Mouse (Mus musculus): ENCODE results near the gene Ehmt1. TPM values are rescaled to one million over a fixed set of nuclear protein-coding genes. Genes with fewer than 3 reads are reported as not detected.
A peak's percentile ranks its signal among the peaks of the same experiment; 100 is the strongest.

Gene Ehmt1
- polyA plus RNA-seq, 1 experiment from 2014 or later, result 96.5 TPM

- no peaks in the 10 kb centered on the region for H3K9me3 ChIP-seq (ENCODE audit: control insufficient read depth, low read length)
- 64% methylated on average over 2 of the region's 2 CpGs for WGBS
Measured at GRCm38 (mm10) chr2:24923561-24923960, 4.1 kb upstream of the Ehmt1 start.

GRCm38 (mm10) chr2:24919839-24920175 is 393 bp upstream of the Ehmt1 start:
- Histone ChIP-seq H3K27me3 (ENCODE audit: control insufficient read depth, insufficient read depth, low read length) (no peaks in the 10 kb centered on the region), H3K4me2 (peak overlapping the region; percentile 85), H3K9me3 (ENCODE audit: control insufficient read depth, low read length) (no peaks in the 10 kb centered on the region), H3K36me3 (ENCODE audit: control insufficient read depth, insufficient read depth, low read length) (no peaks in the 10 kb centered on the region), H3K27ac (ENCODE audit: low read depth, low read length) (no peak overlapping the region), H3K4me3 (ENCODE audit: low read depth, low read length) (peak overlapping the region; percentile 95), H3K9ac (ENCODE audit: low read length) (peak overlapping the region; percentile 99), H3K4me1 (ENCODE audit: control insufficient read depth, insufficient read depth, low read length) (peaks cover 11% of the 10 kb centered on the region)
- 8% methylated on average over 8 of the region's 8 CpGs for WGBS
- DNase-seq (ENCODE audit: low spot score, missing footprints) (no peak), ATAC-seq (ENCODE audit: low FRiP score) (peak; percentile 66; the same call in 1 of the 2 replicates)

More at GRCm38 (mm10) chr2:24923561-24923960, 4.1 kb upstream of the Ehmt1 start:
- Histone ChIP-seq H3K27me3 (ENCODE audit: control insufficient read depth, insufficient read depth, low read length) (no peaks in the 10 kb centered on the region), H3K4me2 (no peak overlapping the region), H3K27ac (ENCODE audit: low read depth, low read length) (no peak overlapping the region), H3K4me1 (ENCODE audit: control insufficient read depth, insufficient read depth, low read length) (no peaks in the 10 kb centered on the region; the same call in 1 of the 2 replicates), H3K36me3 (ENCODE audit: control insufficient read depth, insufficient read depth, low read length) (no peaks in the 10 kb centered on the region), H3K4me3 (ENCODE audit: low read depth, low read length) (no peak overlapping the region), H3K9ac (ENCODE audit: low read length) (no peak overlapping the region)
- DNase-seq (ENCODE audit: low spot score, missing footprints) (peak; percentile 73), ATAC-seq (ENCODE audit: low FRiP score) (no peak)

GRCm38 (mm10) chr2:24914762-24915161 is 4.7 kb downstream of the Ehmt1 start:
- H3K4me1 ChIP-seq (ENCODE audit: control insufficient read depth, insufficient read depth, low read length), result peaks cover 11% of the 10 kb centered on the region
- H3K27me3 ChIP-seq (ENCODE audit: control insufficient read depth, insufficient read depth, low read length), result no peaks in the 10 kb centered on the region
- H3K4me2 ChIP-seq, result no peak overlapping the region
- 89% methylated on average over 3 of the region's 3 CpGs for WGBS
- no peaks in the 10 kb centered on the region for H3K9me3 ChIP-seq (ENCODE audit: control insufficient read depth, low read length)
- no peak overlapping the region for H3K4me3 ChIP-seq (ENCODE audit: low read depth, low read length)
- H3K36me3 ChIP-seq (ENCODE audit: control insufficient read depth, insufficient read depth, low read length), result no peaks in the 10 kb centered on the region
- H3K9ac ChIP-seq (ENCODE audit: low read length), result no peak overlapping the region
- H3K27ac ChIP-seq (ENCODE audit: low read depth, low read length), result no peak overlapping the region
- DNase-seq (ENCODE audit: low spot score, missing footprints) (no peak), ATAC-seq (ENCODE audit: low FRiP score) (no peak)

- Histone ChIP-seq H3K36me3 (ENCODE audit: control insufficient read depth, insufficient read depth, low read length) (no peaks in the 10 kb centered on the region), H3K9ac (ENCODE audit: low read length) (no peak overlapping the region), H3K4me3 (ENCODE audit: low read depth, low read length) (no peak overlapping the region), H3K27me3 (ENCODE audit: control insufficient read depth, insufficient read depth, low read length) (no peaks in the 10 kb centered on the region), H3K4me2 (no peak overlapping the region), H3K9me3 (ENCODE audit: control insufficient read depth, low read length) (no peaks in the 10 kb centered on the region), H3K27ac (ENCODE audit: low read depth, low read length) (no peak overlapping the region), H3K4me1 (ENCODE audit: control insufficient read depth, insufficient read depth, low read length) (peaks cover 4% of the 10 kb centered on the region)
- no peak for ATAC-seq (ENCODE audit: low FRiP score)
- no peak for DNase-seq (ENCODE audit: low spot score, missing footprints)
Measured at GRCm38 (mm10) chr2:24912589-24912988, 6.8 kb downstream of the Ehmt1 start.

GRCm38 (mm10) chr2:24912189-24912588 is 7.2 kb downstream of the Ehmt1 start:
- WGBS, result 94% methylated on average over 4 of the region's 4 CpGs
- H3K27me3 ChIP-seq (ENCODE audit: control insufficient read depth, insufficient read depth, low read length), result no peaks in the 10 kb centered on the region
- no peak for DNase-seq (ENCODE audit: low spot score, missing footprints)
- ATAC-seq (ENCODE audit: low FRiP score), result no peak
- H3K4me2 ChIP-seq, result no peak overlapping the region
- H3K4me1 ChIP-seq (ENCODE audit: control insufficient read depth, insufficient read depth, low read length), result peaks cover under 1% of the 10 kb centered on the region; the same call in 1 of the 2 replicates
- no peak overlapping the region for H3K9ac ChIP-seq (ENCODE audit: low read length)
- no peak overlapping the region for H3K4me3 ChIP-seq (ENCODE audit: low read depth, low read length)
- H3K36me3 ChIP-seq (ENCODE audit: control insufficient read depth, insufficient read depth, low read length), result no peaks in the 10 kb centered on the region
- no peak overlapping the region for H3K27ac ChIP-seq (ENCODE audit: low read depth, low read length)
- no peaks in the 10 kb centered on the region for H3K9me3 ChIP-seq (ENCODE audit: control insufficient read depth, low read length)

- no peaks in the 10 kb centered on the region for H3K36me3 ChIP-seq (ENCODE audit: control insufficient read depth, insufficient read depth, low read length)
- no peaks in the 10 kb centered on the region for H3K27me3 ChIP-seq (ENCODE audit: control insufficient read depth, insufficient read depth, low read length)
- DNase-seq (ENCODE audit: low spot score, missing footprints) (no peak), ATAC-seq (ENCODE audit: low FRiP score) (no peak)
- no peak overlapping the region for H3K9ac ChIP-seq (ENCODE audit: low read length)
- H3K4me3 ChIP-seq (ENCODE audit: low read depth, low read length), result no peak overlapping the region
- no peaks in the 10 kb centered on the region for H3K9me3 ChIP-seq (ENCODE audit: control insufficient read depth, low read length)
- peaks cover 11% of the 10 kb centered on the region for H3K4me1 ChIP-seq (ENCODE audit: control insufficient read depth, insufficient read depth, low read length)
- 91% methylated on average over 4 of the region's 4 CpGs for WGBS
- no peak overlapping the region for H3K27ac ChIP-seq (ENCODE audit: low read depth, low read length)
- no peak overlapping the region for H3K4me2 ChIP-seq
Measured at GRCm38 (mm10) chr2:24910481-24910880, 8.9 kb downstream of the Ehmt1 start.

GRCm38 (mm10) chr2:24905653-24906155 is 13.7 kb downstream of the Ehmt1 start:
- Histone ChIP-seq H3K36me3 (ENCODE audit: control insufficient read depth, insufficient read depth, low read length) (no peaks in the 10 kb centered on the region), H3K4me3 (ENCODE audit: low read depth, low read length) (no peak overlapping the region), H3K9me3 (ENCODE audit: control insufficient read depth, low read length) (no peaks in the 10 kb centered on the region), H3K4me1 (ENCODE audit: control insufficient read depth, insufficient read depth, low read length) (peaks cover 14% of the 10 kb centered on the region), H3K4me2 (peak overlapping the region; percentile 11), H3K9ac (ENCODE audit: low read length) (peak overlapping the region; percentile 33), H3K27ac (ENCODE audit: low read depth, low read length) (peak overlapping the region; percentile 79), H3K27me3 (ENCODE audit: control insufficient read depth, insufficient read depth, low read length) (no peaks in the 10 kb centered on the region)
- 16% methylated on average over 2 of the region's 2 CpGs for WGBS
- DNase-seq (ENCODE audit: low spot score, missing footprints) (peak; percentile 89), ATAC-seq (ENCODE audit: low FRiP score) (no peak)

GRCm38 (mm10) chr2:24904823-24905652 is 14.4 kb downstream of the Ehmt1 start:
- H3K27ac ChIP-seq (ENCODE audit: low read depth, low read length), result peak overlapping the region; percentile 79
- H3K9ac ChIP-seq (ENCODE audit: low read length), result peak overlapping the region; percentile 33; the same call in 1 of the 2 replicates
- H3K9me3 ChIP-seq (ENCODE audit: control insufficient read depth, low read length), result no peaks in the 10 kb centered on the region
- no peak overlapping the region for H3K4me3 ChIP-seq (ENCODE audit: low read depth, low read length)
- peaks cover 14% of the 10 kb centered on the region for H3K4me1 ChIP-seq (ENCODE audit: control insufficient read depth, insufficient read depth, low read length)
- peak overlapping the region; percentile 11 for H3K4me2 ChIP-seq
- peak; percentile 78 for ATAC-seq (ENCODE audit: low FRiP score)
- WGBS, result 52% methylated on average over 11 of the region's 11 CpGs
- H3K36me3 ChIP-seq (ENCODE audit: control insufficient read depth, insufficient read depth, low read length), result no peaks in the 10 kb centered on the region
- no peaks in the 10 kb centered on the region for H3K27me3 ChIP-seq (ENCODE audit: control insufficient read depth, insufficient read depth, low read length)
- DNase-seq (ENCODE audit: low spot score, missing footprints), result peak; percentile 92

GRCm38 (mm10) chr2:24902999-24903398 is 16.4 kb downstream of the Ehmt1 start:
- Histone ChIP-seq H3K27ac (ENCODE audit: low read depth, low read length) (no peak overlapping the region), H3K36me3 (ENCODE audit: control insufficient read depth, insufficient read depth, low read length) (no peaks in the 10 kb centered on the region), H3K9me3 (ENCODE audit: control insufficient read depth, low read length) (no peaks in the 10 kb centered on the region), H3K4me2 (no peak overlapping the region), H3K4me3 (ENCODE audit: low read depth, low read length) (no peak overlapping the region), H3K27me3 (ENCODE audit: control insufficient read depth, insufficient read depth, low read length) (no peaks in the 10 kb centered on the region), H3K9ac (ENCODE audit: low read length) (no peak overlapping the region), H3K4me1 (ENCODE audit: control insufficient read depth, insufficient read depth, low read length) (peaks cover 14% of the 10 kb centered on the region)
- ATAC-seq (ENCODE audit: low FRiP score) (no peak), DNase-seq (ENCODE audit: low spot score, missing footprints) (no peak)
- WGBS, result 90% methylated on average over 6 of the region's 6 CpGs

Data from midbrain, embryonic 11.5 days (tissue).